Mouse (Mus musculus) CD4-positive helper T cell, adult 2 months (primary cell): ENCODE measurements at regions not wholly inside any gene's neighbourhood (a gene's known extent, or its start where the extent isn't known, plus 50 kb on each side); places are given as distances from the start of the nearest gene placed in this dataset.

Experiments used
- DNase-seq: peaks from one replicate; pipeline ENCODE4 v3.0.0-alpha.2; 2012; ENCODE audit warnings: low read depth, missing footprints, low spot score

GRCm38 (mm10) chr13:60358408-60359060 is 181.4 kb upstream of the Gas1 start:
- DNase-seq, result no peak

GRCm38 (mm10) chr13:60364778-60365672 is 187.9 kb upstream of the Gas1 start:
- DNase-seq, result no peak

- DNase-seq, result no peak
Observed at GRCm38 (mm10) chr13:60369216-60369615, 192.1 kb upstream of the Gas1 start.

GRCm38 (mm10) chr13:60371656-60372055 is 194.5 kb upstream of the Gas1 start:
- no peak for DNase-seq

- DNase-seq, result no peak
Observed at GRCm38 (mm10) chr13:60376705-60377104, 199.5 kb upstream of the Gas1 start.

- no peak for DNase-seq
Observed at GRCm38 (mm10) chr13:60382855-60383254, 205.7 kb upstream of the Gas1 start.

GRCm38 (mm10) chr13:60398836-60399235 is 202.9 kb upstream of the Dapk1 start:
- no peak for DNase-seq

GRCm38 (mm10) chr13:60400764-60401487 is 200.8 kb upstream of the Dapk1 start:
- DNase-seq, result no peak

- no peak for DNase-seq
Observed at GRCm38 (mm10) chr13:60403471-60403870, 198.3 kb upstream of the Dapk1 start.

GRCm38 (mm10) chr13:60407344-60407743 is 194.4 kb upstream of the Dapk1 start:
- no peak for DNase-seq

- DNase-seq, result no peak
Observed at GRCm38 (mm10) chr13:60409706-60410502, 191.8 kb upstream of the Dapk1 start.

GRCm38 (mm10) chr13:60416024-60416423 is 185.7 kb upstream of the Dapk1 start:
- no peak for DNase-seq

- DNase-seq, result no peak
Observed at GRCm38 (mm10) chr13:60417015-60417414, 184.7 kb upstream of the Dapk1 start.

- DNase-seq, result no peak
Observed at GRCm38 (mm10) chr13:60417436-60418158, 184.2 kb upstream of the Dapk1 start.

GRCm38 (mm10) chr13:60420386-60420785 is 181.4 kb upstream of the Dapk1 start:
- no peak for DNase-seq

- DNase-seq, result no peak
Observed at GRCm38 (mm10) chr13:60420842-60421696, 180.7 kb upstream of the Dapk1 start.

- no peak for DNase-seq
Observed at GRCm38 (mm10) chr13:60424267-60424666, 177.5 kb upstream of the Dapk1 start.

- DNase-seq, result no peak
Observed at GRCm38 (mm10) chr13:60425140-60425539, 176.6 kb upstream of the Dapk1 start.

GRCm38 (mm10) chr13:60425556-60425955 is 176.2 kb upstream of the Dapk1 start:
- no peak for DNase-seq
